Mouse (Mus musculus) neural tube, embryonic 15.5 days (tissue): Measurements from ENCODE around the gene Cdc5l. TPM values are rescaled to one million over a fixed set of nuclear protein-coding genes. Genes with fewer than 3 reads are reported as not detected.
"Not testable (repeated sequence)": the region's sequence is repeated elsewhere in the genome, so short reads cannot be mapped to it uniquely, and the experiment has no call there.

Experiments
- ATAC-seq: fragments of 200-750 bp; cut with Nextera tagmentation; 2 replicates; pipeline ENCODE4 v1.8.0; 2017; ENCODE audit warnings: mild to moderate bottlenecking, moderate TSS enrichment, moderate library complexity; ENCODE audit not compliant: low FRiP score
- H3K27ac ChIP-seq: fragments of 300-500 bp; sonication (generic); replicated peaks from 2 replicates; pipeline ENCODE4 v1.5.1; 2015; ENCODE audit warnings: mild to moderate bottlenecking, inconsistent platforms
- H3K27me3 ChIP-seq: fragments of 300-500 bp; sonication (generic); replicated peaks from 2 replicates; pipeline ENCODE4 v1.6.1; 2015; ENCODE audit warnings: inconsistent platforms
- H3K36me3 ChIP-seq: fragments of 300-500 bp; sonication (generic); 2 replicates; pipeline ENCODE4 v1.6.1; 2015; ENCODE audit warnings: inconsistent platforms
- H3K4me1 ChIP-seq: fragments of 300-500 bp; sonication (generic); 2 replicates; pipeline ENCODE4 v1.6.1; 2015; ENCODE audit warnings: inconsistent platforms
- H3K4me2 ChIP-seq: fragments of 300-500 bp; sonication (generic); 2 replicates; pipeline ENCODE4 v1.6.1; 2015; ENCODE audit warnings: inconsistent platforms, mild to moderate bottlenecking, moderate library complexity
- H3K4me3 ChIP-seq: fragments of 300-500 bp; sonication (generic); replicated peaks from 2 replicates; pipeline ENCODE4 v1.5.1; 2015; ENCODE audit warnings: mild to moderate bottlenecking, inconsistent platforms
- H3K9ac ChIP-seq: fragments of 300-500 bp; sonication (generic); replicated peaks from 2 replicates; pipeline ENCODE4 v1.6.1; 2015; ENCODE audit warnings: mild to moderate bottlenecking, inconsistent platforms
- H3K9me3 ChIP-seq: fragments of 300-500 bp; sonication (generic); replicated peaks from 2 replicates; pipeline ENCODE4 v1.6.1; 2016; ENCODE audit warnings: inconsistent platforms
- WGBS: fragments of 180-500 bp; shearing (Covaris S2); methylation state at CpG from one replicate; pipeline ENCODE4 v1.1.7; 2015; ENCODE audit warnings: mixed read lengths; 5-methylcytosine and 5-hydroxymethylcytosine counted together
- polyA plus RNA-seq: library from polyadenylated mRNA; unstranded; fragments of >200 nt; fragmentation: Nextera tagmentation; extraction: Ambion mirVana; gene quantifications from 2 replicates; pipeline ENCODE4 v1.2.1, GENCODE M21; 2015

The Cdc5l gene
- polyA plus RNA-seq, 1 experiment from 2014 or later = 57.1 TPM

DNA sequence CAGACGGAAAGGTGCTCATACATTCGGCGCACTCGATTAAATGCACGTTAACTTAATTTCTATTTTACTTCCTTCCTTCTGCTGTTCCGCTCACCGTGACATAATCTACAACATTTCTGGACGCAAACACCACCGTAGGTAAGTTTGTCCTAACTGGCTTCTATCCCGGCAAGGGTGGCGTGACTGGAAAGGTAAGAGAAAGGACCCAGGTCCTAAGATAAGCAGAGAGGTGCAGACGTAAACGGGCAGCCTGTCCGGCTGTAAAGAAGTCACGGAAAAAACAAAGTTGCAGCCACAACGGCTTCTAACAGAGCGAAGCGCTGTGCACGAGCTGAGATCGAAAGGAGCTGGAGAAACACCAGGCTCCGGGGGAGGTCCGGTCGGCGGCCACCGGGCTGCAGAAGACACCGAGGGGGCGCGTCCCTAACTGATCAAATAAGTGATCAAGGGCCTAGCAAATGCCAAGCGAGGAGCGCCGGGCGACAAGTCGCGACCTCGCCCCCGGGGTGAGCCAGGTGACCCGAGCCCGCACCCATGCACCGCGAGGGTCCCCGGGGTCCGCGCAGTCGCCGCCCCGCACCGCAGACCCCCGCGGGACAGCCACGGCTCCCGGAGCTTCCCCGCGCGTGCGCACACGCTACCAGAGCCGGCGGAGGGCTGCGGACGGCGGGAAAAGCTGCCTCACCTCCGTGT lies 685 bp downstream of the Cdc5l start:
- peak overlapping the region; percentile 84 for H3K9ac ChIP-seq
- H3K4me2 ChIP-seq = peak overlapping the region; percentile 87
- H3K27me3 ChIP-seq = no peaks in the 10 kb centered on the region
- H3K4me1 ChIP-seq = peaks cover 31% of the 10 kb centered on the region
- peak overlapping the region; percentile 89 for H3K4me3 ChIP-seq
- peaks cover 2% of the 10 kb centered on the region; the same call in 1 of the 2 replicates for H3K36me3 ChIP-seq
- WGBS = under 1% methylated on average over 58 of the region's 62 CpGs
- peak; percentile 85 for ATAC-seq
- peak overlapping the region; percentile 96 for H3K27ac ChIP-seq
- H3K9me3 ChIP-seq = no peaks in the 10 kb centered on the region

DNA sequence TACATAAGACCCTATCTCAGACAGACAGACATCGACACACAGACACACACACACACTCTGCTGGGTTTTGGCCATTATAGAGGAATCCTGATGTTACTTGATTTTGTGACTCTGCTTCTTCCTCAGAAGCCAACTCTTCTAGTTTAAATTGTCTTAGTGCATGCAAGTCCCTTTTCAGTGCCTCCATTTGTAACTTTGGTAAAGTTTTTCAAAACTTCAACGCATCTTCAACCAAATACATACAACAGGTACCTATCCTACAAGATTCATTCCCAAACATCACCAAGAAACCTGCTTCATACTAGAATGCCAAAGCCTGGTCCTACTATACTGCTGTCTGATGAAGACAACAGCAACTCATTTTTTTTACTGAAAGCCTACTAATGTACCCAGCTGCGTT lies 1.5 kb downstream of the Cdc5l start:
- no peak for ATAC-seq
- Histone ChIP-seq H3K4me3 (peak overlapping the region; percentile 89), H3K9me3 (no peaks in the 10 kb centered on the region), H3K27ac (no peak overlapping the region), H3K4me2 (peak overlapping the region; percentile 87), H3K36me3 (peaks cover 6% of the 10 kb centered on the region), H3K9ac (peak overlapping the region; percentile 84; the same call in 1 of the 2 replicates), H3K27me3 (no peaks in the 10 kb centered on the region), H3K4me1 (peaks cover 31% of the 10 kb centered on the region)
- WGBS = 85% methylated on average over 3 of the region's 3 CpGs

DNA sequence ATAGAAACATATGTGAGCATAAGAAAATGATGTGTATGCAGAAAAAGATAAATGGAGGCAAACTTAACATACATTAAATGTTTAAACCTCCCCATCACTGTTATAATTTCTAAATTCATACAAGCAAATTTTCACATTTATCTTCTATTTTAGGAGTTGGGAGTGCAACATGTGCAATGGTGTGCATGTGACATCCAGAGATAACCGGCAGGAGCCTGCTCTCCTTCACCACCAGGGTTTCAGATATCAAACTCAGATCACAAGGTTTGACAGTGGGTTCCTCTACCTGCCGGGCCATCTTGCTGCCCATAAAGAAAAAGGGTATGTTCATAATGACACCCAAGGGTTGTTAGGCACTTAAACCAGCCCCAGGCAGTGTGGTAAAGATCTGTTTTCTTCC lies 16.1 kb downstream of the Cdc5l start:
- WGBS = 76% methylated on average over 2 of the region's 2 CpGs
- Histone ChIP-seq H3K36me3 (peaks cover 63% of the 10 kb centered on the region), H3K4me2 (no peak overlapping the region)

DNA sequence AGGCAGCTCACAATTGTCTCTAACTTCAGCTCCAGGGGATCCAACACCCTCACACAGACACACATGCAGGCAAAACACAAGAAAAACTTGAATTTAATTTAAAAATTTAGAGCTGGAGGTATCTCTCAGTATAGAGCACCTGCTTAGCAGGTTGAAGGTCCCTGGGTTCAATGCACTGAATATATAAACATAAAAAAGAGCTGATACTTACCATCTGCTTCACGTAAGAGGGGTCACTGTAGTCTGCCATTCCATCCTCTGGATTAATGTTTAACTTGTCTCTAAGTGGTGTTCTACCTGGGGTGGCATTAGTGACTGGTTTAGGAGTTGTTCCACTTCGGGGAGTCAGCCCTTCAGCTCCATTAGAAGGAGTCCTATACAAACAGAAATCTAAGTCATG lies 21.9 kb downstream of the Cdc5l start:
- WGBS = 83% methylated on average over 2 of the region's 2 CpGs
- H3K36me3 ChIP-seq = peaks cover 79% of the 10 kb centered on the region

More for the DNA sequence above, 16.1 kb downstream of the Cdc5l start:
- H3K27me3 ChIP-seq = no peaks in the 10 kb centered on the region
- H3K9ac ChIP-seq = no peak overlapping the region
- no peak overlapping the region for H3K4me3 ChIP-seq
- ATAC-seq = no peak
- H3K4me1 ChIP-seq = no peaks in the 10 kb centered on the region
- H3K27ac ChIP-seq = no peak overlapping the region
- no peaks in the 10 kb centered on the region for H3K9me3 ChIP-seq

DNA sequence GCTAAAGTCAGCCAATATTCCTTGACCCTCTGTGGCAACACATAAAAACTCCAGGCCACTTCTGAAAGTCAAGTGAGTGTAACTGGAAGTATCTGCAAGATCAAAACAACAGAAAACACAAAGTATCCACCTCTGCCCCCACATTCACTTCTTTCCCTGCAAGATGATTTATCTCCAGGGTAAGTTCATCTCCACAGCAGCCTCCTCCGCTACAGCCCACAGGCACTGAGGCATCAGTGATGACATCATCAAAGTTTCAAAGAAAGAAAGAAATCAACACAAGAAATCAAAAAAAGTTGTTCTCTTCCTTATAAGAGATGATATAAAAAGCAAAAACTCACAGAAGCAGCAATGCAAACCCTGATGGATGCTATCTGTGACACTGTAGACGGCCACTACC lies 24.8 kb downstream of the Cdc5l start:
- H3K4me3 ChIP-seq = no peak overlapping the region
- no peak for ATAC-seq
- 89% methylated on average over 2 of the region's 2 CpGs for WGBS
- no peaks in the 10 kb centered on the region for H3K9me3 ChIP-seq
- no peak overlapping the region for H3K9ac ChIP-seq
- H3K27me3 ChIP-seq = no peaks in the 10 kb centered on the region
- H3K4me2 ChIP-seq = no peak overlapping the region
- H3K4me1 ChIP-seq = no peaks in the 10 kb centered on the region
- H3K36me3 ChIP-seq = peaks cover 74% of the 10 kb centered on the region
- no peak overlapping the region for H3K27ac ChIP-seq

More for the DNA sequence above, 21.9 kb downstream of the Cdc5l start:
- not testable (repeated sequence) for H3K9me3 ChIP-seq, H3K9ac ChIP-seq, H3K4me2 ChIP-seq, H3K4me3 ChIP-seq, H3K27me3 ChIP-seq, H3K27ac ChIP-seq, H3K4me1 ChIP-seq, ATAC-seq

DNA sequence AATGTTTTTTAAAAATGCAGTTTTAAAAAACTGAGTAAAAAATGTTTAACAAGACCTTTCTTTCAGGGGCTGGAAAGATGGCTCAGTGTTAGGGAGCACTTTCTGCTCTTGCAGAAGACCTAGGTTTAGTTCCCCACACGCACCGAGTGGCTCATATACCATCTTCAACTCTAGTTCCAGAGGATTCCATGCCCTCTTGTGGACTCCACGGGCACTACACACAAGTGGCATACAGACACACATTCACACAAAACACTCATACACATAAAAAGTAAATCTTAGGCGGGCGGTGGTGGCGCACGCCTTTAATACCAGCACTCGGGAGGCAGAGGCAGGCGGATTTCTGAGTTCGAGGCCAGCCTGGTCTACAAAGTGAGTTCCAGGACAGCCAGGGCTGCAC lies 27.3 kb downstream of the Cdc5l start:
- WGBS = 96% methylated on average over 10 of the region's 10 CpGs
- Histone ChIP-seq H3K4me2 (no peak overlapping the region), H3K9ac (no peak overlapping the region), H3K4me1 (peaks cover 4% of the 10 kb centered on the region; the same call in 1 of the 2 replicates), H3K9me3 (no peaks in the 10 kb centered on the region), H3K27me3 (no peaks in the 10 kb centered on the region), H3K4me3 (no peak overlapping the region), H3K36me3 (peaks cover 57% of the 10 kb centered on the region), H3K27ac (no peak overlapping the region)
- no peak for ATAC-seq

DNA sequence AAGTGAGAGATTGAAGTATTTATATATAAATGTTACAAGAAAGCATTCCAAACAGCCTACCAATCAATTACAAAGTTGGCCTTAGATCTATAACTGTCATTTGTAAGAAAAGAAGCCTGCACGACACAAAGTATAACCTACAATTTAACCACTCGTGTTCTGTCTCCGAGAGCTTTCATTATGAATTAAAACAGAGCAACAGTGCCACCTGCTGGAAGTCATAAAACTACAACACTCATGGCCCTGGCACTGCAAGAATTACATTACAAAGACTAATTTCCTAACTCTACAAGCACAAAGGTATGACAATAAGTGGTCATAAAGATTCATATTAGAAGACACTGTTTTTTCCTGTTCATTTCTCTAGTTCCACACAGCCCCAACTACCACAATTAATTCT lies 30.3 kb downstream of the Cdc5l start:
- no peaks in the 10 kb centered on the region for H3K27me3 ChIP-seq
- H3K36me3 ChIP-seq = peaks cover 33% of the 10 kb centered on the region
- no peak overlapping the region for H3K27ac ChIP-seq
- no peak overlapping the region for H3K9ac ChIP-seq
- H3K4me3 ChIP-seq = no peak overlapping the region
- ATAC-seq = peak; percentile 79; the same call in 1 of the 2 replicates
- WGBS = 8% methylated on average over 3 of the region's 3 CpGs
- no peak overlapping the region for H3K4me2 ChIP-seq
- no peaks in the 10 kb centered on the region for H3K9me3 ChIP-seq
- H3K4me1 ChIP-seq = peaks cover 13% of the 10 kb centered on the region

DNA sequence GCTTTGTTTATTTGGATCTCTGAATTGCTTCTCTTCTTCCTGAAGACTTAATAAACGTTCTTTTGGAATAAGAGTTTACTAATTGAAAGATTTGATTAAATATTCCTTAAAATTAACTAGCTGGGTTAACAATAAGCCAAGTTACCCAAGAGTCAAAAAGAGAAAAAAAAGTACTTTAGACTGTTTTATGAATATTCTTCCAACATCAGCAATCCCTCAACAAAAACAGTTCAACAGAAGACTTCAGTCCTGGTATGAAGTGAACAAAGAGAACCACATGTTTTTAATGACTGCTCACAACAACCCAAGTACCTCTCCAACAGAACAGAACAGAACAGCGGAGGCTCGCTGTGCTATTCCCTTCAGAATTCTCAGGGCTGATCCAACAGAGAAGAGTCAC lies 30.9 kb downstream of the Cdc5l start:
- H3K9ac ChIP-seq = no peak overlapping the region
- no peak overlapping the region for H3K4me2 ChIP-seq
- H3K27ac ChIP-seq = no peak overlapping the region
- no peak overlapping the region for H3K4me3 ChIP-seq
- H3K36me3 ChIP-seq = peaks cover 30% of the 10 kb centered on the region
- 75% methylated on average over 3 of the region's 3 CpGs for WGBS
- H3K27me3 ChIP-seq = no peaks in the 10 kb centered on the region
- no peak for ATAC-seq
- H3K9me3 ChIP-seq = no peaks in the 10 kb centered on the region
- peaks cover 13% of the 10 kb centered on the region for H3K4me1 ChIP-seq

DNA sequence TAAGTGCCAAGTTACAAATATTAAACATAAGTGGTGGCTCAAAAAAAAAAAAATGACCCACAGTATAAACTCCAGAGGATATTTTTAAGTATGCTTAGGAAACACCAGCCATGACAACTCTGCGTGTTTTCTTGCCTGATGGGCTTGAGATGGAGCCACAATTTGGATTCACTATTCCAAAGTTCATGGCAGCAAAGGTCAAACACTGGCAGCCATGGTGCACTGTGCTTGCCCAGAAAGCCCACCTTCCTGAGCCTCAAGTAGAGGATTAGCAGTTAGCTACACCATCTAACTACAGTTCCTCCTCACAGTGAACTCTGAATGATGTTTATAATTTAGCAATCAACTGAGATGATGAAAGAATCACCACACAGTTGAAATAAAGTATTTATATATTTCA lies 31.4 kb downstream of the Cdc5l start:
- no peak overlapping the region for H3K9ac ChIP-seq
- H3K4me3 ChIP-seq = no peak overlapping the region
- H3K27ac ChIP-seq = no peak overlapping the region
- 98% methylated on average over 1 of the region's 1 CpGs for WGBS
- peaks cover 25% of the 10 kb centered on the region for H3K36me3 ChIP-seq
- peaks cover 13% of the 10 kb centered on the region for H3K4me1 ChIP-seq
- no peaks in the 10 kb centered on the region for H3K27me3 ChIP-seq
- no peak overlapping the region for H3K4me2 ChIP-seq
- no peaks in the 10 kb centered on the region for H3K9me3 ChIP-seq
- no peak for ATAC-seq

DNA sequence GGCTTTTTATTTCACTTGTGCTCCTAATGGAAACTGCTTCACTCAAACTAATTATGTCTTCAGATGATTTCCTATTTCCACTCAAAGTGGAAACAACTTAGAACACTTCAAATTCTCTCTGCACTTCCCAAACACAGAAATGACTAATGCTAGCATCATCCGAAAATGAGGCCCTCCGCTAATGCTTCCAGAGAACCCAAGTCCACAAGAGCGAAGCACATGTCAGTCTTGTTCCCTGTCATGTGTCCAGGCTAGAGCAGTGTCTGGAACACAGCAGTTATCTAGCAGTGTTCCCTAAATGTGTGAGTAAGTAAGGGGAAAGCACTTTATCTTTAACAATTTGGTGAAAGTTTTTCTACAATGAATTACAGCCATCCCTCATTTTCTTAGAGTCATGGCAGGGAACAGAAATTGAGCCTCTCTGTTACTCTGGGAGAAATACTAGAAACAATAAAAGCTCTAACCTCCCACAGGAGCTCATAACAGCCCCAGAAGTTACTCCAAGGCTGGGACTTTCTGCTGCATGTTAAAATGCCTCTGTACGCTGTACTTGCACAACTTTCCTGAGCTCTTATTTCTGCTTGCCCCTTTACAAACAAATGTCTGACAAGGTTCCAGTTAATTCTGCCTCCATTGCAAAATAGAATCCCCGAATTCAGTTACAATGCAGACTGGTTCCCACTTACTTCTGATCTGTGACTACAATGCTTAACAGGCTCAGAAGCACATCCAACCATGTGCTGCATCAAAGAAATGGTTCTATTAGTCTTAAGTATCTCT lies 32.2 kb downstream of the Cdc5l start:
- Histone ChIP-seq H3K4me3 (no peak overlapping the region), H3K27ac (no peak overlapping the region), H3K4me2 (no peak overlapping the region), H3K27me3 (no peaks in the 10 kb centered on the region), H3K9me3 (no peaks in the 10 kb centered on the region), H3K36me3 (peaks cover 21% of the 10 kb centered on the region), H3K9ac (no peak overlapping the region), H3K4me1 (peaks cover 18% of the 10 kb centered on the region)
- WGBS = 90% methylated on average over 5 of the region's 5 CpGs
- ATAC-seq = no peak

DNA sequence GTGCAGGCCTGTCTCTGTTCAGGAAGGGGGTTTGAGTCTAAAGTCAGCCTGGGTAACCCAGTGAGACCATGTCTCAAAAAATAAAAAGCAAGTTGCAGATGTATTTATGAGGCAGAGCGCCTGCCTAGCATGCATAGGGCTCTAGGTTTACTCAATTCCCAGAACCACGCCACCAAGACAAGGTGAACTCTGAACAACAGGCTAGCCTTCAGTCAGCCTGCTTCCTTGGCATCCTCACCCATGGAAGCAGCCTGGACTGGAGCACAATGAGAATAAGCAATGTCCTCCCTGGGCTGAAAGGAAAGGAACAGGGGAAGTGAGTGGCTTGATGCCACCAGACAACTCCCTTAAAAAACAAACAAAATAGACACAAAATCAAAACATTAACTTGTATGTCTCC lies 35.5 kb downstream of the Cdc5l start:
- H3K36me3 ChIP-seq = peaks cover 7% of the 10 kb centered on the region
- no peaks in the 10 kb centered on the region for H3K27me3 ChIP-seq
- no peak overlapping the region for H3K27ac ChIP-seq
- no peak overlapping the region for H3K4me3 ChIP-seq
- H3K9me3 ChIP-seq = no peaks in the 10 kb centered on the region
- H3K4me1 ChIP-seq = peaks cover 20% of the 10 kb centered on the region
- WGBS = 98% methylated on average over 2 of the region's 2 CpGs
- H3K9ac ChIP-seq = no peak overlapping the region
- H3K4me2 ChIP-seq = no peak overlapping the region
- no peak for ATAC-seq

DNA sequence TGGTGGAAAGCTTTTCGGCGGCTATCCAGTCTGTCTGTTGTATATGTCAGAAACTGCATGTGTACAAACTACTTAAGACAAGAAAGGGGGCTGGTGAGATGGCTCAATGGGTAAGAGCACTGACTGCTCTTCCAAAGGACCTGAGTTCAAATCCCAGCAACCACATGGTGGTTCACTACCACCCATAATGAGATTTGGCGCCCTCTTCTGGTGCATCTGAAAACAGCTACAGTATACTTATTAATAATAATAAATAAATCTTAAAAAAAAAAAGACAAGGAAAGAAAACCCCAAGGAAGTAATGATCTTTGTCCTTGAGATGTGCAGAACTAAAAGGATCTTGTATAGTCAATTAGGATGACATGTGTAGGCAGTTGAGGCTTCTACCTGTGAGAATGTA lies 36.0 kb downstream of the Cdc5l start:
- Histone ChIP-seq H3K36me3 (peaks cover 12% of the 10 kb centered on the region), H3K4me1 (peaks cover 16% of the 10 kb centered on the region), H3K4me2 (no peak overlapping the region), H3K9me3 (no peaks in the 10 kb centered on the region), H3K4me3 (no peak overlapping the region), H3K27ac (no peak overlapping the region), H3K9ac (no peak overlapping the region), H3K27me3 (no peaks in the 10 kb centered on the region)
- 75% methylated on average over 3 of the region's 3 CpGs for WGBS
- no peak for ATAC-seq
